Mouse (Mus musculus): ENCODE results near the gene Kmt2a. TPM values are rescaled to one million over a fixed set of nuclear protein-coding genes. Genes with fewer than 3 reads are reported as not detected.
"Not testable (repeated sequence)": the region's sequence is repeated elsewhere in the genome, so short reads cannot be mapped to it uniquely, and the experiment has no call there.

The Kmt2a gene
- polyA plus RNA-seq, 1 experiment, result 5.6 TPM

- Histone ChIP-seq H3K36me3 (ENCODE audit: control insufficient read depth, insufficient read depth) (no peaks in the 10 kb centered on the region), H3K4me3 (ENCODE audit: insufficient read depth, poor library complexity, severe bottlenecking) (no peak overlapping the region), H3ac (ENCODE audit: control insufficient read depth, insufficient read length, low read depth) (no peak overlapping the region), H3K79me2 (ENCODE audit: control insufficient read depth, insufficient read depth) (no peaks in the 10 kb centered on the region), H3K79me3 (ENCODE audit: low read depth) (no peaks in the 10 kb centered on the region), H3K27me3 (ENCODE audit: control insufficient read depth, insufficient read depth, insufficient read length) (no peaks in the 10 kb centered on the region)
- no peak for TF ChIP-seq FOSL1 (IDR thresholded peaks at IDR 0.05; ENCODE audit: insufficient read depth, low read length, poor library complexity, severe bottlenecking)
- no peak for TF ChIP-seq CEBPB (IDR thresholded peaks at IDR 0.05; ENCODE audit: low read depth)
- no peak for TF ChIP-seq MYOG (IDR thresholded peaks at IDR 0.05; ENCODE audit: control insufficient read depth, extremely low read depth, insufficient read length)
- TF ChIP-seq MAX (IDR thresholded peaks at IDR 0.05), result no peak
Observed at GRCm38 (mm10) chr9:44798298-44798697, 82.8 kb downstream of the Kmt2a start.

- H3K27me3 ChIP-seq (ENCODE audit: control insufficient read depth, insufficient read depth, insufficient read length), result no peaks in the 10 kb centered on the region
- H3K36me3 ChIP-seq (ENCODE audit: control insufficient read depth, insufficient read depth), result peaks cover 5% of the 10 kb centered on the region
- H3K79me2 ChIP-seq (ENCODE audit: control insufficient read depth, insufficient read depth), result no peaks in the 10 kb centered on the region
- H3ac ChIP-seq (ENCODE audit: control insufficient read depth, insufficient read length, low read depth), result no peak overlapping the region
- TF ChIP-seq CTCF (IDR thresholded peaks at IDR 0.05; ENCODE audit: control insufficient read depth, insufficient read depth, insufficient read length), result no peak
- TF ChIP-seq MYOG (IDR thresholded peaks at IDR 0.05; ENCODE audit: control insufficient read depth, extremely low read depth, insufficient read length), result no peak
- no peak for TF ChIP-seq FOSL1 (IDR thresholded peaks at IDR 0.05; ENCODE audit: insufficient read depth, low read length, poor library complexity, severe bottlenecking)
- TF ChIP-seq MYOD1 (IDR thresholded peaks at IDR 0.05; ENCODE audit: control insufficient read depth, insufficient read length, low read depth), result no peak
- TF ChIP-seq USF1 (IDR thresholded peaks at IDR 0.05; ENCODE audit: low read depth), result no peak
- TF ChIP-seq MAX (IDR thresholded peaks at IDR 0.05), result no peak
- no peak for TF ChIP-seq CEBPB (IDR thresholded peaks at IDR 0.05; ENCODE audit: low read depth)
- H3K4me3 ChIP-seq (ENCODE audit: insufficient read depth, poor library complexity, severe bottlenecking), result no peak overlapping the region
- H3K79me3 ChIP-seq (ENCODE audit: low read depth), result no peaks in the 10 kb centered on the region
Observed at GRCm38 (mm10) chr9:44792842-44793241, 88.3 kb downstream of the Kmt2a start.

GRCm38 (mm10) chr9:44772750-44773651 lies 108.1 kb downstream of the Kmt2a start:
- Histone ChIP-seq H3K36me3 (ENCODE audit: control insufficient read depth, insufficient read depth) (peaks cover 6% of the 10 kb centered on the region), H3K27me3 (ENCODE audit: control insufficient read depth, insufficient read depth, insufficient read length) (no peaks in the 10 kb centered on the region), H3K79me2 (ENCODE audit: control insufficient read depth, insufficient read depth) (peaks cover 11% of the 10 kb centered on the region), H3ac (ENCODE audit: control insufficient read depth, insufficient read length, low read depth) (peak overlapping the region; percentile 93), H3K79me3 (ENCODE audit: low read depth) (peaks cover 6% of the 10 kb centered on the region), H3K4me3 (ENCODE audit: insufficient read depth, poor library complexity, severe bottlenecking) (peak overlapping the region; percentile 72)
- TF ChIP-seq MAX (IDR thresholded peaks at IDR 0.05) (no peak), CEBPB (IDR thresholded peaks at IDR 0.05; ENCODE audit: low read depth) (no peak), CTCF (IDR thresholded peaks at IDR 0.05; ENCODE audit: control insufficient read depth, insufficient read depth, insufficient read length) (peak; percentile 28), FOSL1 (IDR thresholded peaks at IDR 0.05; ENCODE audit: insufficient read depth, low read length, poor library complexity, severe bottlenecking) (no peak)

- Histone ChIP-seq H3K79me3 (ENCODE audit: low read depth) (peaks cover 6% of the 10 kb centered on the region), H3K27me3 (ENCODE audit: control insufficient read depth, insufficient read depth, insufficient read length) (no peaks in the 10 kb centered on the region), H3K36me3 (ENCODE audit: control insufficient read depth, insufficient read depth) (peaks cover 6% of the 10 kb centered on the region), H3K4me3 (ENCODE audit: insufficient read depth, poor library complexity, severe bottlenecking) (no peak overlapping the region), H3K79me2 (ENCODE audit: control insufficient read depth, insufficient read depth) (peaks cover 14% of the 10 kb centered on the region), H3ac (ENCODE audit: control insufficient read depth, insufficient read length, low read depth) (no peak overlapping the region)
- TF ChIP-seq MAX (IDR thresholded peaks at IDR 0.05), result no peak
Observed at GRCm38 (mm10) chr9:44772392-44772749, 108.7 kb downstream of the Kmt2a start.

- Histone ChIP-seq H3K4me3 (ENCODE audit: insufficient read depth, poor library complexity, severe bottlenecking) (no peak overlapping the region), H3ac (ENCODE audit: control insufficient read depth, insufficient read length, low read depth) (no peak overlapping the region), H3K79me2 (ENCODE audit: control insufficient read depth, insufficient read depth) (peaks cover 24% of the 10 kb centered on the region), H3K36me3 (ENCODE audit: control insufficient read depth, insufficient read depth) (peaks cover 2% of the 10 kb centered on the region), H3K27me3 (ENCODE audit: control insufficient read depth, insufficient read depth, insufficient read length) (no peaks in the 10 kb centered on the region), H3K79me3 (ENCODE audit: low read depth) (peaks cover 16% of the 10 kb centered on the region)
- TF ChIP-seq CEBPB (IDR thresholded peaks at IDR 0.05; ENCODE audit: low read depth) (no peak), FOSL1 (IDR thresholded peaks at IDR 0.05; ENCODE audit: insufficient read depth, low read length, poor library complexity, severe bottlenecking) (no peak), MYOD1 (IDR thresholded peaks at IDR 0.05; ENCODE audit: control insufficient read depth, insufficient read length, low read depth) (no peak), MAX (IDR thresholded peaks at IDR 0.05) (no peak), MYOG (IDR thresholded peaks at IDR 0.05; ENCODE audit: control insufficient read depth, extremely low read depth, insufficient read length) (no peak), CTCF (IDR thresholded peaks at IDR 0.05; ENCODE audit: control insufficient read depth, insufficient read depth, insufficient read length) (no peak), USF1 (IDR thresholded peaks at IDR 0.05; ENCODE audit: low read depth) (no peak)
Observed at GRCm38 (mm10) chr9:44771376-44771775, 109.7 kb downstream of the Kmt2a start.

- not testable (repeated sequence) for H3K36me3 ChIP-seq (ENCODE audit: control insufficient read depth, insufficient read depth); H3K27me3 ChIP-seq (ENCODE audit: control insufficient read depth, insufficient read depth, insufficient read length); H3ac ChIP-seq (ENCODE audit: control insufficient read depth, insufficient read length, low read depth)
- peaks cover 41% of the 10 kb centered on the region for H3K79me3 ChIP-seq (ENCODE audit: low read depth)
- H3K4me3 ChIP-seq (ENCODE audit: insufficient read depth, poor library complexity, severe bottlenecking), result peak overlapping the region; percentile 82
- H3K79me2 ChIP-seq (ENCODE audit: control insufficient read depth, insufficient read depth), result peaks cover 47% of the 10 kb centered on the region
Observed at GRCm38 (mm10) chr9:44768029-44768394, 113.1 kb downstream of the Kmt2a start.

Data from C2C12 (cell line).